Mouse (Mus musculus) Patski (cell line): ENCODE results near the gene Il34. TPM values are rescaled to one million over a fixed set of nuclear protein-coding genes. Genes with fewer than 3 reads are reported as not detected.

Source experiments
- ATAC-seq: fragments of 100-300 bp; one replicate; pipeline ENCODE4 v1.8.0; 2021
- CTCF ChIA-PET: fragments of 350-600 bp; sonication (Branson Sonifier 250); formaldehyde crosslinking; loops from one replicate; lab custom pipeline; 2022; ENCODE audit warnings: inconsistent platforms; lab: Charles Lee
- POLR2A ChIA-PET: fragments of 350-600 bp; sonication (Branson Sonifier 250); formaldehyde crosslinking; loops from one replicate; lab custom pipeline; 2022; ENCODE audit warnings: antibody characterized with exemption, inconsistent platforms; lab: Charles Lee
- DNase-seq: peaks from one replicate; pipeline ENCODE4 v3.0.0-alpha.2; 2011; ENCODE audit warnings: low read depth, low spot score
- H3K27me3 ChIP-seq: fragments of 371-371 bp; one replicate; pipeline ENCODE4 v1.5.1; 2021
- CTCF ChIP-seq: fragments of 100-300 bp; IDR thresholded peaks from one replicate; pipeline ENCODE4 v1.5.1; 2021
- in situ Hi-C: fragments of 300-500 bp; cut with MboI; formaldehyde crosslinking; loops from 3 replicates; pipeline ENCODE4 v1.11.1; 2018; ENCODE audit warnings: low pct_unique_long_range_greater_than_20kb, mixed read lengths
- polyA plus RNA-seq: library from polyadenylated mRNA; unstranded; gene quantifications from one replicate; pipeline ENCODE4 v1.2.3, GENCODE M21; 2021

Il34 gene
- polyA plus RNA-seq, 1 experiment from 2014 or later = 35.6 TPM

GRCm38 (mm10) chr8:110842012-110842574 is 36.4 kb upstream of the Il34 start:
- H3K27me3 ChIP-seq = no peaks in the 10 kb centered on the region
- CTCF ChIA-PET = no interaction called here
- TF ChIP-seq CTCF = peak; percentile 63
- DNase-seq = no peak
- POLR2A ChIA-PET = interaction anchor here (2.3 kb wide), 1 partner anchor 92 kb away, joined by 5 read pairs; no protein-coding TSS in a partner anchor
- peak; percentile 55 for ATAC-seq
- in situ Hi-C loops = loop anchor here (5.0 kb wide), 3 partner anchors 50 to 200 kb away; no protein-coding TSS in a partner anchor

DNA sequence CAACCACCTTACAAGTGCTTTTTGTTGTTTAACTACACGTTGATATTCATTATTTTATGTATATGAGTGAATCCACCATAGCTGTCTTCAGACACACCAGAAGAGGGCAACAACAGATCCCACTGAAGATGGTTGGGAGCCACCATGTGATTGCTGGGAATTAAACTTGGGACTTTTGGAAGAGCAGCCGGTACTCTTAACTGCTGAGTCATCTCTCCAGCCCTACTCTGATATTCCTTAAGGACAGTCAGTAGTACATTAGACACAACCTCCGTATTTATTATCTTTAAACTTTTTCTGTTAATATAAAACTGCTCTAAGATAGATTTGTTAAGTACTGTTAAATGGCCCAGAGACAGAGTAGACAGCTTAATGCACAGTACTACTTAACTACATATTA is 26.2 kb upstream of the Il34 start:
- H3K27me3 ChIP-seq = no peaks in the 10 kb centered on the region
- CTCF ChIA-PET = interaction anchor here (1.5 to 2.7 kb wide), 2 partner anchors 12 to 15 kb away, joined by 4 to 10 read pairs; no protein-coding TSS in a partner anchor
- in situ Hi-C loops = no loop called here
- ATAC-seq (no peak), DNase-seq (no peak)
- POLR2A ChIA-PET = no interaction called here
- TF ChIP-seq CTCF = peak; percentile 12

DNA sequence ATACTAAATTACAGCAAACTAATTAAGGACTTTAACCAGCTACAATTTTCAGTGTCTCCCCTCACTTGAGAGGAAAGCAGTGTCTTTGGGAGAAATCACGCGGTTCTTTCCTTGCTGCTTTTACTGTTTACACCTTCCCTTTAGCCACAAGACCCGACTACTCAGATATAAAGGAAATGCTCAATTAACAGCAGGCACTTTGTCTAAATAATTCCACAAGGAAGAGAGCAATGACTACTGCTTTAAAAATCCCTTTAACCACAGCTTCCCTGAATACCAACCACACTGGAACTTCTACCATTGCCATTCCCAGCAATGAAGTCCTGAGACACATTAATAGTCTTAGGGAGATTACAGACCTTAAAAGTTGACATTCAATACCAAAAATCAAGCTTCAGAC is 22.8 kb upstream of the Il34 start:
- ChIA-PET CTCF (interaction anchor here (0.9 to 1.5 kb wide), 3 partner anchors 11 to 79 kb away, joined by 3 to 5 read pairs (median 4); no protein-coding TSS in a partner anchor), POLR2A (interaction anchor here (0.9 to 2.3 kb wide), 3 partner anchors 9 to 22 kb away, joined by 3 to 8 read pairs (median 3); partner anchors contain the start of gene Il34)
- no peak for TF ChIP-seq CTCF
- H3K27me3 ChIP-seq = no peaks in the 10 kb centered on the region
- ATAC-seq (peak; percentile 54), DNase-seq (no peak)
- in situ Hi-C loops = no loop called here

GRCm38 (mm10) chr8:110824861-110825260 is 19.1 kb upstream of the Il34 start:
- POLR2A ChIA-PET = no interaction called here
- no peaks in the 10 kb centered on the region for H3K27me3 ChIP-seq
- CTCF ChIA-PET = interaction anchor here (0.8 kb wide), 1 partner anchor 16 kb away, joined by 3 read pairs; no protein-coding TSS in a partner anchor
- in situ Hi-C loops = no loop called here
- ATAC-seq (no peak), DNase-seq (no peak)
- TF ChIP-seq CTCF = no peak

DNA sequence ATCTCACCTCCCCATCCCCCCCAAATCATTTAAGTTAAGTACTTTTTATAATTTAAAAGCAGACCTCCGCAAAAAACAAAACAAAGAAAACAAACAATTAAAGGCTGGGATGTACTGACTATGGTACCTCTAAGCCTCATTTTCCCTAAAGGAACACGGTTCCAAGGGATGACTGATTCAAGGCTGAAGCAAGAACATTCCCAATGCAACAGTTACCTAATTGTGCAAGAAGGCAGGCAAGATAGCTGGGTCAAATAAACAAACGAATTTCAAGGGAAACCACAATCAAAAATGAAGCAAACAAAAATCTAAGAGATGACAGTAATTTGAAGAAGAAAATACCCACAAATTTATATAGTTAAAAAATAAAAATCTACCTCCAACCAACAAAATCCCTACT is 16.2 kb upstream of the Il34 start:
- DNase-seq (no peak), ATAC-seq (no peak)
- CTCF ChIA-PET = interaction anchor here (1.3 to 1.6 kb wide), 2 partner anchors 8 to 17 kb away, joined by 4 read pairs; no protein-coding TSS in a partner anchor
- in situ Hi-C loops = no loop called here
- POLR2A ChIA-PET = interaction anchor here (1.8 kb wide), 1 partner anchor 8 kb away, joined by 5 read pairs; no protein-coding TSS in a partner anchor
- no peak for TF ChIP-seq CTCF
- no peaks in the 10 kb centered on the region for H3K27me3 ChIP-seq

- ChIA-PET CTCF (interaction anchor here (1.2 to 2.6 kb wide), 2 partner anchors 11 to 28 kb away, joined by 3 to 10 read pairs; no protein-coding TSS in a partner anchor), POLR2A (no interaction called here)
- no peaks in the 10 kb centered on the region for H3K27me3 ChIP-seq
- ATAC-seq (no peak), DNase-seq (no peak)
- TF ChIP-seq CTCF = no peak
- in situ Hi-C loops = no loop called here
These were observed 14.5 kb upstream of the Il34 start for GRCm38 (mm10) chr8:110820257-110820656.

GRCm38 (mm10) chr8:110818593-110818992 is 12.9 kb upstream of the Il34 start:
- ATAC-seq = no peak
- CTCF ChIA-PET = interaction anchor here (1.2 kb wide), 1 partner anchor 22 kb away, joined by 3 read pairs; no protein-coding TSS in a partner anchor
- no peak for DNase-seq
- peak; percentile 20 for TF ChIP-seq CTCF
- H3K27me3 ChIP-seq = no peaks in the 10 kb centered on the region
- in situ Hi-C loops = no loop called here
- POLR2A ChIA-PET = interaction anchor here (0.6 to 1.2 kb wide), 2 partner anchors 9 to 10 kb away, joined by 3 read pairs; no protein-coding TSS in a partner anchor

DNA sequence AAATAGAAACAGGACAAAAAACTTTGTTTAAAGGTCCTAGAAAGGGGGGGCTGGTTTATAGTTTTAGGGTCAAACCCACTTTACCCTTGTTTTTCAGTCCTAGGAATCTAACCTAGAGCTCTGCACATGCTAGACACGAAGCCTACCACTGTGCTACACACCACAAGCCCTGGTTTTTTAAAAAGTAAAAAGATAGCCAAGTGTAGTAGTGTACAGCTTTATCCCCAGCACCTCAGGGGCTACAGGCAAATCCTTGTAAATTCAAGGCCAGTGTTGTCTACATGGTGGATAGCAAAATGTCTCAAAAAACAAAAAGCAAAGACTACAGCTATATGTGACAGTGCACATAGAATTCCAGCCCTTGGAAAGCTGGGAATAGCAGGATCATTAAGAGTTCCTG is 11.3 kb upstream of the Il34 start:
- no peak for TF ChIP-seq CTCF
- POLR2A ChIA-PET = interaction anchor here (1.6 to 3.5 kb wide), 2 partner anchors 9 to 27 kb away, joined by 4 to 13 read pairs; no protein-coding TSS in a partner anchor
- CTCF ChIA-PET = interaction anchor here (0.9 to 2.1 kb wide), 4 partner anchors 10 to 23 kb away, joined by 3 to 4 read pairs (median 4); no protein-coding TSS in a partner anchor
- no peaks in the 10 kb centered on the region for H3K27me3 ChIP-seq
- no peak for DNase-seq
- ATAC-seq = no peak
- in situ Hi-C loops = no loop called here

- POLR2A ChIA-PET = interaction anchor here (0.6 to 3.5 kb wide), 3 partner anchors 21 to 623 kb away, joined by 3 to 13 read pairs (median 4); no protein-coding TSS in a partner anchor
- CTCF ChIA-PET = interaction anchor here (1.0 to 2.1 kb wide), 3 partner anchors 18 to 66 kb away, joined by 3 to 4 read pairs (median 4); no protein-coding TSS in a partner anchor
- no peak for TF ChIP-seq CTCF
- no peaks in the 10 kb centered on the region for H3K27me3 ChIP-seq
- ATAC-seq (peak; percentile 96), DNase-seq (peak; percentile 87)
- in situ Hi-C loops = no loop called here
These were observed 9.6 kb upstream of the Il34 start for GRCm38 (mm10) chr8:110815308-110815707.

- ATAC-seq (no peak), DNase-seq (no peak)
- in situ Hi-C loops = no loop called here
- no peaks in the 10 kb centered on the region for H3K27me3 ChIP-seq
- POLR2A ChIA-PET = interaction anchor here (1.0 to 1.7 kb wide), 5 partner anchors 10 to 33 kb away, joined by 3 to 6 read pairs (median 4); partner anchors contain the start of genes Cog4 and Sf3b3
- TF ChIP-seq CTCF = no peak
- CTCF ChIA-PET = interaction anchor here (1.2 to 2.1 kb wide), 3 partner anchors 9 to 27 kb away, joined by 3 to 7 read pairs (median 4); no protein-coding TSS in a partner anchor
These were observed 7.5 kb upstream of the Il34 start for GRCm38 (mm10) chr8:110813081-110813812.
